Mouse (Mus musculus) stomach, postnatal 0 days (tissue): Measurements from ENCODE around the gene Tmem210.
A peak's percentile ranks its signal among the peaks of the same experiment; 100 is the strongest.

Experiments
- CTCF ChIP-seq: IDR thresholded peaks from 2 replicates; pipeline ENCODE4 v1.5.1; 2016; ENCODE audit warnings: antibody characterized with exemption, low read depth, mild to moderate bottlenecking, moderate library complexity
- EP300 ChIP-seq: optimal IDR thresholded peaks from 2 replicates; pipeline ENCODE3; 2016; ENCODE audit warnings: antibody characterized with exemption

- peak; percentile 93 for TF ChIP-seq CTCF
- no peak for TF ChIP-seq EP300
Measured at GRCm38 (mm10) chr2:25292856-25293255, 4.9 kb downstream of the Tmem210 start.
